Mouse (Mus musculus): ENCODE results near the gene Gm32687. TPM values are rescaled to one million over a fixed set of nuclear protein-coding genes. Genes with fewer than 3 reads are reported as not detected.
A peak's percentile ranks its signal among the peaks of the same experiment; 100 is the strongest.
"Not testable (repeated sequence)": the region's sequence is repeated elsewhere in the genome, so short reads cannot be mapped to it uniquely, and the experiment has no call there.

Gene Gm32687
- total RNA-seq (2012; rRNA removed) (2.5 and 2.6 TPM in 2 replicates), total RNA-seq (2014; rRNA removed) (8.0 and 8.5 TPM in 2 replicates), polyA plus RNA-seq (2012; ENCODE audit: insufficient read length, low read depth) (1.7 and 3.8 TPM in 2 replicates)

DNA sequence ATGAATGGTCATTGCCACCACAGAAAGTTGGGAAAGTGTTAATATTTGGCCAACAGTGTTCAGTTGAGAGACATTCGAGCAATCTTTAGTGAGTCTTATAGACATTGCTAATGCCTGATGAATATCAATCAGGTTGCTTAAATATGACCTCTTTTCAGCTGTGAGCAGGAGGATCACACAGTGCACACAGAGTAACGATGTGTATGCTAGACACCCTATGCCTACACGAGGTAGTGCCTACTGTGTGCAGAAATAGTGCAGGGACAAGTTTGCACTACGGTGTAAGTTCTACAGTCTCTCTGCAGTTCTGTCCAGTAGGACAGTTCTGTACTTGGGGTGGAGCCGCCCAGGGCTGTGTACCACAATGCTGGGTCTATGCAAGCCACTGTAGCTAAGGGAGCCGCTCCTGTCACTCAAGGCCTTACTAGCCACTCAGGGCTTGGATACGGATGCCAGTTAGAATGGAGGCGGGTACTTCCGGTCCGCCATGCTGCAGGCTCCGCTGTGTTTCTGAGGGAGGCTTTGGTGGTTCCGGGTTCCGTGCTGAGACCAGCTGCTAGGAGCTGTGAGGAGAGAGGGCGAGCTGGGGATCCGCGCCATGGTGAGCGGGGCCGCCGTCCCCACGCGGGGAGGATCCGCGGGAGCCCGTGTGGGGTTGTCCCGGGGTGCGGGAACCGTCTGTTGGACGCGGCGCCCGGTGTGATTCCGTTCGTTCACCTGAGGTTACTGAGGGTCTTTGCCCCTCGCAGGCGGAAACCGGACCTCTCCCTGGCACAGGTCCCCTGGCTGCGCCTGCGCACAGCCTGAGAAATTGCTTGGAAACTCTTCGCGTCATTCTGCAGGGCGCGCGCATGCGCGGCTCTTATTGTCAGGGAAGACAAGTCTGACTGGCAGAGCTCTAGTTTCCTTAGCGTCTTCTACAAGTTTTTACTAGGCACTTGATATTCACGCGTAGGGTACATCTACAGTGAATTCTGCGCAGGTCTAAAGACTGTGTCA lies at the start of gene Gm32687:
Gene Gm32687 (plus strand): TSS at position 526 of the 999 bp plus-strand sequence.
- H3K4me1 ChIP-seq (ENCODE audit: control insufficient read depth in 1 of 2, insufficient read depth in 2 of 2); H3K27me3 ChIP-seq (replicated peaks); H3K9me3 ChIP-seq (replicated peaks; ENCODE audit: low read length); in situ Hi-C loops (cut with MboI; ENCODE audit: low pct_ligation_motif_present, low pct_unique_long_range_greater_than_20kb, low sequenced_read_pairs); dilution Hi-C loops (cut with MboI; ENCODE audit: extremely low pct_ligation_motif_present, extremely low pct_unique_long_range_greater_than_20kb, low sequenced_read_pairs); DNase-seq (ENCODE audit: extremely low read depth); H3K9ac ChIP-seq (ENCODE audit: insufficient read depth, low read depth); H3K27ac ChIP-seq (ENCODE audit: insufficient read depth, low read depth); H3K36me3 ChIP-seq (replicated peaks in 1 of 2; ENCODE audit: control insufficient read depth in 1 of 2, insufficient read depth in 1 of 2, low read length in 1 of 2); H3K4me2 ChIP-seq (ENCODE audit: insufficient read depth, low read depth, poor library complexity, severe bottlenecking); H3K79me2 ChIP-seq (replicated peaks; ENCODE audit: control insufficient read depth, extremely low read depth, insufficient read depth, poor library complexity, severe bottlenecking): not testable (repeated sequence)
- H3K4me3 ChIP-seq (replicated peaks in 1 of 3; ENCODE audit: low read depth in 2 of 3, low read length in 2 of 3, poor library complexity in 1 of 3), result peak within 1 kb of the TSS in 1 of 3 experiments; percentile 31

DNA sequence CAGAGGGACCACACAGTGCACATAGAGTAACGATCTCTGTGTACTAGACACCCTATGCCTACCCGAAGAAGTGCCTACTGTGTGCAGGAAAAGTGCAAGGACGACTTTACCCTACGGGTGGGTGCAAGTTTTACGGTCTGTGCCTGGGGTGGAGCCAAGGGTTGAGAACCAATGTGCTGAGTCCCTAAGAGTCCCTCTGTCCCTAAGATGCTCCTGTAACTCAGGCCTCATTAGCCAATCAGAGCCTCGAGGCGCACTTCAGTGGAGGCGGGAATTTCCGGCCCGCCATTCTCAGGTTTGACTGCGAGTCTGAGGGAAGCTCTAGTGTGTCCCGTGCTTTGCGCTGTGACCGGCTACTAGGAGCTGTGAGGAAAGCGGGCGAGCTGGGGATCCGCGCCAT lies 17.5 kb upstream of the Gm32687 start:
- dilution Hi-C loops (cut with MboI; ENCODE audit: extremely low pct_ligation_motif_present, extremely low pct_unique_long_range_greater_than_20kb, low sequenced_read_pairs); H3K4me2 ChIP-seq (ENCODE audit: insufficient read depth, low read depth, poor library complexity, severe bottlenecking); H3K36me3 ChIP-seq (replicated peaks in 1 of 2; ENCODE audit: control insufficient read depth in 1 of 2, insufficient read depth in 1 of 2, low read length in 1 of 2); H3K27ac ChIP-seq (ENCODE audit: insufficient read depth, low read depth); H3K79me2 ChIP-seq (replicated peaks; ENCODE audit: control insufficient read depth, extremely low read depth, insufficient read depth, poor library complexity, severe bottlenecking); H3K4me1 ChIP-seq (ENCODE audit: control insufficient read depth in 1 of 2, insufficient read depth in 2 of 2); DNase-seq (ENCODE audit: extremely low read depth); H3K27me3 ChIP-seq (replicated peaks); in situ Hi-C loops (cut with MboI; ENCODE audit: low pct_ligation_motif_present, low pct_unique_long_range_greater_than_20kb, low sequenced_read_pairs); H3K9ac ChIP-seq (ENCODE audit: insufficient read depth, low read depth); H3K4me3 ChIP-seq (replicated peaks in 1 of 3; ENCODE audit: low read depth in 2 of 3, low read length in 2 of 3, poor library complexity in 1 of 3); H3K9me3 ChIP-seq (replicated peaks; ENCODE audit: low read length): not testable (repeated sequence)

DNA sequence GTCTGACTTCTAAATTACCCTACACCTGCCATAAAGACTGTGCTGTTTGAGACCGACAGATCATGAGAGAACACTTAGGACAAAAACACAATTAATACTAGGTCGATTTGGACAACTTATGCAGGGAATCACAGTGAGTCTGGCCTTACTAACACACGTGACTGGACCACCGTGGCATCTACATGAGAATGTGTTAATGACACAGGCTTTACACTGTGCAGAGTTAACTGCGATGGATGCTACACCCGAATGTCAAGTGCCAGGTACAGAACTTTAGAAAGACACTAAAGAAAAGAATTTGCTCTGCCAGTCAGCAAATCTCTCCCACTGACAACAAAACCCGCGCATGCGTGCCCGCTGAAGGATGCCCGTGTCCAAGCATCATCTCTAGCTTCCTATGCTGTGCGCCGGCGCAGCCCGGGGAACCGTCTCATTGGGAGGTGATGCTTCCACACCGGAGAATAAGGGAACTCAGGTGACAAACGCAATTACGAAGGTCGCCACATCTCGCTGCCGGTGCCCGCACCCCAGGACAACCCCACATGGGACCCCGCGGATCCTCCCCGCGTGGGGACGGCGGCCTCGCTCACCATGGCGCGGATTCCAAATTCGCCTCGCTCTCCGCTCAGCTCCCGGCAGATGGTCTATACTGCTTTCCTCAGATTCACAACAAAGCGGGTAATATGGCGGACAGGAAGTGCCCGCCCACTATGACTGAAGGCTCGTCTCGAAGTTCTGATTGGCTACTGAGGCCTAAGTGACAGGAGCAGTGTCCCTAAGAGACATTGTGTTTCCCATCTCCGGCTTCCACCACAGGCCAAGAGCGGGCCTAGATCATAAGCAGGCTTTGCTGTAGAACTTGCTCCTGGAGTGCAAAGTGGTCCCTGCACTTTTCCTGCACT lies 66.4 kb downstream of the Gm32687 start, which contains the start of gene Zfp781:
Gene Zfp781 (minus strand): TSS at position 639 of the 902 bp plus-strand sequence.
- H3K9me3 ChIP-seq (replicated peaks; ENCODE audit: low read length); H3K4me3 ChIP-seq (replicated peaks in 1 of 3; ENCODE audit: low read depth in 2 of 3, low read length in 2 of 3, poor library complexity in 1 of 3); H3K9ac ChIP-seq (ENCODE audit: insufficient read depth, low read depth); H3K4me1 ChIP-seq (ENCODE audit: control insufficient read depth in 1 of 2, insufficient read depth in 2 of 2); H3K4me2 ChIP-seq (ENCODE audit: insufficient read depth, low read depth, poor library complexity, severe bottlenecking); H3K79me2 ChIP-seq (replicated peaks; ENCODE audit: control insufficient read depth, extremely low read depth, insufficient read depth, poor library complexity, severe bottlenecking); H3K27me3 ChIP-seq (replicated peaks); H3K36me3 ChIP-seq (replicated peaks in 1 of 2; ENCODE audit: control insufficient read depth in 1 of 2, insufficient read depth in 1 of 2, low read length in 1 of 2); DNase-seq (ENCODE audit: extremely low read depth); in situ Hi-C loops (cut with MboI; ENCODE audit: low pct_ligation_motif_present, low pct_unique_long_range_greater_than_20kb, low sequenced_read_pairs); dilution Hi-C loops (cut with MboI; ENCODE audit: extremely low pct_ligation_motif_present, extremely low pct_unique_long_range_greater_than_20kb, low sequenced_read_pairs); H3K27ac ChIP-seq (ENCODE audit: insufficient read depth, low read depth): not testable (repeated sequence)

Other genes starting within 250 kb of the Gm32687 start
- gene Sirt6, start 236.1 kb upstream of the Gm32687 start, total RNA-seq (2012; rRNA removed), result 11.2 and 17.8 TPM in 2 replicates
- gene Sirt6, start 236.1 kb upstream of the Gm32687 start, total RNA-seq (2014; rRNA removed), result 12.3 and 16.9 TPM in 2 replicates
- gene Sirt6, start 236.1 kb upstream of the Gm32687 start, polyA plus RNA-seq (2012; ENCODE audit: insufficient read length, low read depth), result 34.6 and 36.4 TPM in 2 replicates
- gene Ankrd24, start 235.4 kb upstream of the Gm32687 start, total RNA-seq (2012; rRNA removed), result 3.2 and 4.2 TPM in 2 replicates
- 5.4 and 5.5 TPM in 2 replicates for gene Ankrd24, start 235.4 kb upstream of the Gm32687 start, total RNA-seq (2014; rRNA removed)
- gene Ankrd24, start 235.4 kb upstream of the Gm32687 start, polyA plus RNA-seq (2012; ENCODE audit: insufficient read length, low read depth), result 2.4 and 3.7 TPM in 2 replicates
- gene Gm10778, start 214.9 kb upstream of the Gm32687 start, total RNA-seq (2012; rRNA removed), result 3.2 and 3.4 TPM in 2 replicates
- 7.1 and 7.9 TPM in 2 replicates for gene Gm10778, start 214.9 kb upstream of the Gm32687 start, total RNA-seq (2014; rRNA removed)
- gene Gm10778, start 214.9 kb upstream of the Gm32687 start, polyA plus RNA-seq (2012; ENCODE audit: insufficient read length, low read depth), result 2.0 and 2.8 TPM in 2 replicates
- 5.0 and 7.0 TPM in 2 replicates for gene Zfp433, start 159.1 kb upstream of the Gm32687 start, total RNA-seq (2012; rRNA removed)
- 9.6 and 10.2 TPM in 2 replicates for gene Zfp433, start 159.1 kb upstream of the Gm32687 start, total RNA-seq (2014; rRNA removed)
- gene Zfp433, start 159.1 kb upstream of the Gm32687 start, polyA plus RNA-seq (2012; ENCODE audit: insufficient read length, low read depth), result 6.0 and 9.3 TPM in 2 replicates
- 7.3 and 11.5 TPM in 2 replicates for gene Gm3055, start 92.8 kb upstream of the Gm32687 start, total RNA-seq (2012; rRNA removed)
- 12.6 and 13.2 TPM in 2 replicates for gene Gm3055, start 92.8 kb upstream of the Gm32687 start, total RNA-seq (2014; rRNA removed)
- 8.0 and 9.5 TPM in 2 replicates for gene Gm3055, start 92.8 kb upstream of the Gm32687 start, polyA plus RNA-seq (2012; ENCODE audit: insufficient read length, low read depth)
- gene Gm4767, start 51.7 kb upstream of the Gm32687 start, total RNA-seq (2012; rRNA removed), result 0.89 and 1.4 TPM in 2 replicates
- gene Gm4767, start 51.7 kb upstream of the Gm32687 start, total RNA-seq (2014; rRNA removed), result 3.8 and 4.2 TPM in 2 replicates
- 0.51 and 1.3 TPM in 2 replicates for gene Gm4767, start 51.7 kb upstream of the Gm32687 start, polyA plus RNA-seq (2012; ENCODE audit: insufficient read length, low read depth)
- 1.8 and 2.0 TPM in 2 replicates for gene Zfp781, start 66.5 kb downstream of the Gm32687 start, total RNA-seq (2012; rRNA removed)
- 4.9 and 5.9 TPM in 2 replicates for gene Zfp781, start 66.5 kb downstream of the Gm32687 start, total RNA-seq (2014; rRNA removed)
- gene Zfp781, start 66.5 kb downstream of the Gm32687 start, polyA plus RNA-seq (2012; ENCODE audit: insufficient read length, low read depth), result 2.0 and 2.2 TPM in 2 replicates
- 4.3 and 5.2 TPM in 2 replicates for gene Zfp873, start 184.2 kb downstream of the Gm32687 start, total RNA-seq (2012; rRNA removed)
- gene Zfp873, start 184.2 kb downstream of the Gm32687 start, total RNA-seq (2014; rRNA removed), result 8.1 and 8.8 TPM in 2 replicates
- 2.9 and 3.3 TPM in 2 replicates for gene Zfp873, start 184.2 kb downstream of the Gm32687 start, polyA plus RNA-seq (2012; ENCODE audit: insufficient read length, low read depth)
- 2.8 and 4.1 TPM in 2 replicates for gene BC024063, start 219.4 kb downstream of the Gm32687 start, total RNA-seq (2012; rRNA removed)
- gene BC024063, start 219.4 kb downstream of the Gm32687 start, total RNA-seq (2014; rRNA removed), result 9.0 and 9.6 TPM in 2 replicates
- gene BC024063, start 219.4 kb downstream of the Gm32687 start, polyA plus RNA-seq (2012; ENCODE audit: insufficient read length, low read depth), result 2.6 and 3.3 TPM in 2 replicates

Measured in CH12.LX (cell line).